Mouse (Mus musculus) CH12.LX (cell line): ENCODE measurements around the gene Pafah1b2.

Source experiments
- CTCF ChIP-seq, 2 experiments: IDR thresholded peaks in 1 of 2; conservative IDR thresholded peaks in 1 of 2; 2 replicates each; pipeline ENCODE4 v1.5.1; 2011 to 2012; ENCODE audit warnings: low read depth in 2 of 2, low read length in 2 of 2, improper control_type of control experiment in 1 of 2, inconsistent platforms in 1 of 2, mild to moderate bottlenecking in 1 of 2, moderate library complexity in 1 of 2
- ELF1 ChIP-seq: IDR thresholded peaks from 2 replicates; pipeline ENCODE4 v1.6.1; 2014; ENCODE audit warnings: low read depth, mild to moderate bottlenecking, inconsistent platforms, low read length, improper control_type of control experiment
- JUND ChIP-seq: conservative IDR thresholded peaks from 2 replicates; pipeline ENCODE4 v1.6.1; 2011; ENCODE audit warnings: low read depth, low read length, improper control_type of control experiment
- MAX ChIP-seq: IDR thresholded peaks from 2 replicates; pipeline ENCODE4 v1.6.1; 2011; ENCODE audit warnings: low read length, improper control_type of control experiment
- RCOR1 ChIP-seq: conservative IDR thresholded peaks from 2 replicates; pipeline ENCODE4 v1.6.1; 2012; ENCODE audit warnings: low read depth, mild to moderate bottlenecking, inconsistent platforms, low read length, improper control_type of control experiment
- UBTF ChIP-seq: IDR thresholded peaks from 2 replicates; pipeline ENCODE4 v1.6.1; 2012; ENCODE audit warnings: low read depth, mild to moderate bottlenecking, inconsistent platforms, low read length, improper control_type of control experiment, moderate library complexity
- ZMIZ1 ChIP-seq: IDR thresholded peaks from 2 replicates; pipeline ENCODE4 v1.6.1; 2012; ENCODE audit warnings: low read depth, mild to moderate bottlenecking, inconsistent platforms, low read length, improper control_type of control experiment

GRCm38 (mm10) chr9:46029534-46029933 is 17.0 kb upstream of the Pafah1b2 start:
- TF ChIP-seq ZMIZ1 (no peak), MAX (no peak), UBTF (no peak), CTCF (conservative IDR thresholded peaks at IDR 0.05 in 1 of 2, IDR thresholded peaks at IDR 0.05 in 1 of 2; ENCODE audit: low read depth in 2 of 2, low read length in 2 of 2) (no peak), RCOR1 (no peak), ELF1 (no peak), JUND (no peak)
